Mouse (Mus musculus) cerebellum, postnatal 25 days (tissue): ENCODE measurements around the gene Phactr2.

Experiments
- DNase-seq, 2 experiments: peaks; one replicate each; pipeline ENCODE4 v3.0.0; 2021; ENCODE audit warnings: mixed read lengths in 2 of 2

Phactr2 gene

GRCm38 (mm10) chr10:13448283-13449045, 25.7 kb downstream of the Phactr2 start:
- no peak for DNase-seq

GRCm38 (mm10) chr10:13446791-13447249, 27.4 kb downstream of the Phactr2 start:
- DNase-seq: peak; percentile 79 to 90

- no peak for DNase-seq
Observed at GRCm38 (mm10) chr10:13444257-13444656, 30.0 kb downstream of the Phactr2 start.

GRCm38 (mm10) chr10:13443647-13444046, 30.6 kb downstream of the Phactr2 start:
- no peak for DNase-seq

GRCm38 (mm10) chr10:13440292-13440691, 33.9 kb downstream of the Phactr2 start:
- no peak for DNase-seq

GRCm38 (mm10) chr10:13438118-13438821, 35.9 kb downstream of the Phactr2 start:
- no peak for DNase-seq

GRCm38 (mm10) chr10:13437011-13437410, 37.2 kb downstream of the Phactr2 start:
- DNase-seq: no peak

GRCm38 (mm10) chr10:13433016-13433415, 41.2 kb downstream of the Phactr2 start:
- DNase-seq: no peak

GRCm38 (mm10) chr10:13431641-13432540, 42.3 kb downstream of the Phactr2 start:
- DNase-seq: no peak

GRCm38 (mm10) chr10:13429766-13430165, 44.4 kb downstream of the Phactr2 start:
- peak; percentile 64 to 76 for DNase-seq

- no peak for DNase-seq
Observed at GRCm38 (mm10) chr10:13429240-13429639, 45.0 kb downstream of the Phactr2 start.

- DNase-seq: no peak
Observed at GRCm38 (mm10) chr10:13428536-13428935, 45.7 kb downstream of the Phactr2 start.

- DNase-seq: peak; percentile 53 to 67
Observed at GRCm38 (mm10) chr10:13427599-13427998, 46.6 kb downstream of the Phactr2 start.

- no peak for DNase-seq
Observed at GRCm38 (mm10) chr10:13425198-13425597, 49.0 kb downstream of the Phactr2 start.

GRCm38 (mm10) chr10:13424508-13424907, 49.7 kb downstream of the Phactr2 start:
- DNase-seq: no peak

GRCm38 (mm10) chr10:13424015-13424414, 50.2 kb downstream of the Phactr2 start:
- no peak for DNase-seq

GRCm38 (mm10) chr10:13422121-13422520, 52.1 kb downstream of the Phactr2 start:
- DNase-seq: no peak

- DNase-seq: no peak
Observed at GRCm38 (mm10) chr10:13419246-13419645, 55.0 kb downstream of the Phactr2 start.

- no peak for DNase-seq
Observed at GRCm38 (mm10) chr10:13415489-13416104, 58.6 kb downstream of the Phactr2 start.

GRCm38 (mm10) chr10:13412202-13412923, 61.8 kb downstream of the Phactr2 start:
- DNase-seq: peak; percentile 65 to 81

GRCm38 (mm10) chr10:13411056-13411455, 63.2 kb downstream of the Phactr2 start:
- no peak for DNase-seq

GRCm38 (mm10) chr10:13401971-13402370, 72.2 kb downstream of the Phactr2 start:
- DNase-seq: no peak
